Mouse (Mus musculus) intestine, postnatal 0 days (tissue): ENCODE data around the gene Mrpl28. TPM values are rescaled to one million over a fixed set of nuclear protein-coding genes. Genes with fewer than 3 reads are reported as not detected.
A peak's percentile ranks its signal among the peaks of the same experiment; 100 is the strongest.
"Not testable (repeated sequence)": the region's sequence is repeated elsewhere in the genome, so short reads cannot be mapped to it uniquely, and the experiment has no call there.

Experiments
- ATAC-seq: fragments of 200-750 bp; cut with Nextera tagmentation; 2 replicates; pipeline ENCODE4 v1.8.0; 2017; ENCODE audit warnings: mild to moderate bottlenecking, moderate TSS enrichment, moderate library complexity
- H3K27ac ChIP-seq: fragments of 300-500 bp; sonication (generic); 2 replicates; pipeline ENCODE4 v1.5.1; 2014; ENCODE audit warnings: mild to moderate bottlenecking, low read depth, low read length, moderate library complexity
- H3K27me3 ChIP-seq: fragments of 300-500 bp; sonication (generic); replicated peaks from 2 replicates; pipeline ENCODE4 v1.6.1; 2014; ENCODE audit warnings: low read length, mixed read lengths; ENCODE audit not compliant: control insufficient read depth, insufficient read depth
- H3K36me3 ChIP-seq: fragments of 300-500 bp; sonication (generic); 2 replicates; pipeline ENCODE4 v1.6.1; 2014; ENCODE audit warnings: mild to moderate bottlenecking, moderate library complexity; ENCODE audit not compliant: control insufficient read depth, insufficient read depth
- H3K4me1 ChIP-seq: fragments of 300-500 bp; sonication (generic); replicated peaks from 2 replicates; pipeline ENCODE4 v1.6.1; 2014; ENCODE audit warnings: antibody characterized with exemption, low read length, mixed read lengths; ENCODE audit not compliant: control insufficient read depth, insufficient read depth
- H3K4me2 ChIP-seq: fragments of 300-500 bp; sonication (generic); replicated peaks from 2 replicates; pipeline ENCODE4 v1.6.1; 2014; ENCODE audit warnings: low read depth, mild to moderate bottlenecking, moderate library complexity
- H3K4me3 ChIP-seq: fragments of 300-500 bp; sonication (generic); 2 replicates; pipeline ENCODE4 v1.5.1; 2014; ENCODE audit warnings: low read depth, low read length
- H3K9ac ChIP-seq: fragments of 300-500 bp; sonication (generic); 2 replicates; pipeline ENCODE4 v1.6.1; 2014; ENCODE audit warnings: mild to moderate bottlenecking, low read depth, low read length
- H3K9me3 ChIP-seq: fragments of 300-500 bp; sonication (generic); 2 replicates; pipeline ENCODE4 v1.6.1; 2016; ENCODE audit warnings: mixed run types; ENCODE audit not compliant: control insufficient read depth
- CTCF ChIP-seq: sonication (generic); IDR thresholded peaks from 2 replicates; pipeline ENCODE4 v1.5.1; 2016; ENCODE audit warnings: low read depth, mild to moderate bottlenecking, control low read depth, antibody characterized with exemption, moderate library complexity
- WGBS: fragments of 180-500 bp; shearing (Covaris S2); extraction: QIAGEN DNeasy Blood & Tissue Kit; methylation state at CpG from one replicate; pipeline ENCODE4 v1.1.7; 2014; 5-methylcytosine and 5-hydroxymethylcytosine counted together
- polyA plus RNA-seq: library from polyadenylated mRNA; unstranded; fragments of >200 nt; fragmentation: Nextera tagmentation; extraction: Ambion mirVana; gene quantifications from 2 replicates; pipeline ENCODE4 v1.2.1, GENCODE M21; 2015

Gene Mrpl28
- polyA plus RNA-seq, 1 experiment from 2014 or later = 142 TPM

GRCm38 (mm10) chr17:26094531-26095110, 28.7 kb upstream of the Mrpl28 start:
- no peaks in the 10 kb centered on the region for H3K27me3 ChIP-seq

DNA sequence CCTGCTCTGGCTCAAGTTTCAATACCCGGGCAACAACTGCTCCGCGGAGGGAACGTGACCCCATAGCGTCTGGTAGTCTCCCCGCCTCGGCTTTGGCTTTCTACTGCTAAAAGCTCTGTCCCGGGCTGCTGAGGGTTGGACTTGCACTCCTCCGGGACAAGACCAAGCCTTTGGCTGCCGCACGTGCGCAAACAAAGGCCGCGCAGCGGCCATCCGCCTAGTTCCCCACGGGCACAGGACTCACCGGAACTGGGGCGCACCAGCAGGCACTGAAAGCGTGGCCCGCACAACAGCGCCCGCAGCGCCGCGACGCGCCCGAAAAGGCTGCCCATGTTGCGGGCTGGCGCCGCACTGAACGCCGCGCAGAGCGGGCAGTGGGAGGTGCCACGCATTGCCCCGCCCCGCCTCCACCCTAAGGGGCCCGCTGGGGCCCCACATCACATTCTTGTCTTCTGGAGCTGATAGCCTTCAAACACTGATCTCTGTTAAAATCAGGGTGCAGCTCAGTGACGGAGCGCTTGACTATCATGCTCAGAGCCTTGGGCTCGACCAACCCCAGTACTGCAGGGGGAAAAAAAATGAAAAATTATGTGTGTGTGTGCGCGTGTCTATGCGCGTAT, 28.1 kb upstream of the Mrpl28 start, which contains the start of gene Nme4:
Gene Nme4 (minus strand): TSS at position 482 of the 620 bp plus-strand sequence.
- Histone ChIP-seq H3K27ac (no peak within 1 kb of the TSS), H3K4me3 (peak within 1 kb of the TSS; percentile 53), H3K4me1 (no peaks in the 10 kb centered on the region), H3K9ac (peak within 1 kb of the TSS; percentile 62), H3K9me3 (no peaks in the 10 kb centered on the region), H3K4me2 (peak within 1 kb of the TSS; percentile 87), H3K27me3 (no peaks in the 10 kb centered on the region), H3K36me3 (peaks cover 4% of the 10 kb centered on the region; the same call in 1 of the 2 replicates)
- peak; percentile 72 for ATAC-seq
- under 1% methylated on average over 47 of the region's 47 CpGs for WGBS
- no peak for TF ChIP-seq CTCF

More at GRCm38 (mm10) chr17:26094531-26095110, 28.7 kb upstream of the Mrpl28 start:
- Histone ChIP-seq H3K27ac (no peak overlapping the region), H3K9ac (peak overlapping the region; percentile 62; the same call in 1 of the 2 replicates), H3K4me1 (no peaks in the 10 kb centered on the region), H3K9me3 (no peaks in the 10 kb centered on the region), H3K36me3 (peaks cover 4% of the 10 kb centered on the region; the same call in 1 of the 2 replicates), H3K4me3 (peak overlapping the region; percentile 53), H3K4me2 (peak overlapping the region; percentile 87)
- no peak for TF ChIP-seq CTCF
- no peak for ATAC-seq
- 36% methylated on average over 9 of the region's 9 CpGs for WGBS

GRCm38 (mm10) chr17:26098461-26098860, 24.8 kb upstream of the Mrpl28 start:
- 89% methylated on average over 7 of the region's 7 CpGs for WGBS
- Histone ChIP-seq H3K4me2 (no peak overlapping the region), H3K9ac (no peak overlapping the region), H3K9me3 (no peaks in the 10 kb centered on the region), H3K36me3 (no peaks in the 10 kb centered on the region), H3K27me3 (no peaks in the 10 kb centered on the region), H3K27ac (no peak overlapping the region), H3K4me3 (no peak overlapping the region), H3K4me1 (no peaks in the 10 kb centered on the region)
- TF ChIP-seq CTCF = no peak
- no peak for ATAC-seq

DNA sequence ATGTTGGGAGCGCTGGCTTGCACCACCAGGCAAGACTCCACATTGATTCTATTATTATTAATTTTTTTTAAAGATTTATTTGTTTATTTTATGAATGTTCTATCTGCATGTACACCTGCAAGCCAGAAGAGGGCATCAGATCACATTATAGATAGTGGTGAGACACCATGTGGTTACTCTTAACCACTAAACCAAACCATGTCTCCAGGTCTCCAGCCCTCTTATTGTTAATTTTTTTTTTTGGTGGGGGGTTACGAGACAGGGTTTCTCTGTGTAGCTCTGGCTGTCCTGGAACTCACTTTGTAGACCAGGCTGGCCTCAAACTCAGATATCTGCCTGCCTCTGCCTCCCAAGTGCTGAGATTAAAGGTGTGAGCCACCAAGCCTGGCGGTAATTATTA, 24.0 kb upstream of the Mrpl28 start:
- 68% methylated on average over 3 of the region's 3 CpGs for WGBS
- not testable (repeated sequence) for H3K36me3 ChIP-seq, ATAC-seq, H3K4me3 ChIP-seq, H3K9me3 ChIP-seq, H3K9ac ChIP-seq, H3K27ac ChIP-seq, H3K4me1 ChIP-seq, H3K27me3 ChIP-seq, H3K4me2 ChIP-seq
- TF ChIP-seq CTCF = peak; percentile 60

GRCm38 (mm10) chr17:26100166-26100565, 23.1 kb upstream of the Mrpl28 start:
- Histone ChIP-seq H3K36me3 (no peaks in the 10 kb centered on the region), H3K27me3 (no peaks in the 10 kb centered on the region), H3K9ac (no peak overlapping the region), H3K9me3 (no peaks in the 10 kb centered on the region), H3K27ac (no peak overlapping the region), H3K4me1 (no peaks in the 10 kb centered on the region), H3K4me3 (no peak overlapping the region), H3K4me2 (no peak overlapping the region)
- 55% methylated on average over 2 of the region's 2 CpGs for WGBS
- TF ChIP-seq CTCF = no peak
- no peak for ATAC-seq

GRCm38 (mm10) chr17:26101478-26101877, 21.8 kb upstream of the Mrpl28 start:
- H3K36me3 ChIP-seq = no peaks in the 10 kb centered on the region
- TF ChIP-seq CTCF = no peak
- no peaks in the 10 kb centered on the region for H3K4me1 ChIP-seq
- no peaks in the 10 kb centered on the region for H3K9me3 ChIP-seq
- H3K27ac ChIP-seq = no peak overlapping the region
- ATAC-seq = peak; percentile 49; the same call in 1 of the 2 replicates
- no peaks in the 10 kb centered on the region for H3K27me3 ChIP-seq
- no peak overlapping the region for H3K4me2 ChIP-seq
- 43% methylated on average over 4 of the region's 4 CpGs for WGBS
- H3K9ac ChIP-seq = no peak overlapping the region
- H3K4me3 ChIP-seq = no peak overlapping the region
